Mouse (Mus musculus) liver, embryonic 15.5 days (tissue): ENCODE data around the gene Samd4. TPM values are rescaled to one million over a fixed set of nuclear protein-coding genes. Genes with fewer than 3 reads are reported as not detected.

Experiments used
- ATAC-seq: fragments of 200-750 bp; cut with Nextera tagmentation; 2 replicates; pipeline ENCODE4 v1.8.0; 2017; ENCODE audit warnings: moderate number of reproducible peaks, mild to moderate bottlenecking, moderate library complexity; ENCODE audit not compliant: insufficient read depth
- H3K27ac ChIP-seq: fragments of 300-500 bp; sonication (generic); replicated peaks from 2 replicates; pipeline ENCODE4 v1.5.1; 2015; ENCODE audit warnings: mild to moderate bottlenecking, inconsistent platforms
- H3K27me3 ChIP-seq: fragments of 300-500 bp; sonication (generic); 2 replicates; pipeline ENCODE4 v1.6.1; 2015; ENCODE audit warnings: mild to moderate bottlenecking, inconsistent platforms
- H3K36me3 ChIP-seq: fragments of 300-500 bp; sonication (generic); replicated peaks from 2 replicates; pipeline ENCODE4 v1.6.1; 2015; ENCODE audit warnings: moderate library complexity, mild to moderate bottlenecking, inconsistent platforms
- H3K4me1 ChIP-seq: fragments of 300-500 bp; sonication (generic); replicated peaks from 2 replicates; pipeline ENCODE4 v1.6.1; 2015; ENCODE audit warnings: inconsistent platforms
- H3K4me2 ChIP-seq: fragments of 300-500 bp; sonication (generic); 2 replicates; pipeline ENCODE4 v1.6.1; 2015; ENCODE audit warnings: moderate library complexity, mild to moderate bottlenecking, inconsistent platforms
- H3K4me3 ChIP-seq: fragments of 300-500 bp; sonication (generic); replicated peaks from 2 replicates; pipeline ENCODE4 v1.5.1; 2015; ENCODE audit warnings: mild to moderate bottlenecking, inconsistent platforms
- H3K9ac ChIP-seq: fragments of 300-500 bp; sonication (generic); 2 replicates; pipeline ENCODE4 v1.6.1; 2015; ENCODE audit warnings: moderate library complexity, mild to moderate bottlenecking, inconsistent platforms
- H3K9me3 ChIP-seq: fragments of 300-500 bp; sonication (generic); replicated peaks from 2 replicates; pipeline ENCODE4 v1.6.1; 2016; ENCODE audit warnings: inconsistent platforms
- WGBS: fragments of 180-500 bp; shearing (Covaris S2); methylation state at CpG from one replicate; pipeline ENCODE4 v1.1.7; 2015; ENCODE audit warnings: mixed read lengths; ENCODE audit not compliant: insufficient replicate concordance; 5-methylcytosine and 5-hydroxymethylcytosine counted together
- polyA plus RNA-seq: library from polyadenylated mRNA; unstranded; fragments of >200 nt; fragmentation: Nextera tagmentation; extraction: Ambion mirVana; gene quantifications from 2 replicates; pipeline ENCODE4 v1.2.1, GENCODE M21; 2015

The Samd4 gene
- polyA plus RNA-seq, 1 experiment from 2014 or later, result 0.59 TPM

- Histone ChIP-seq H3K4me2 (no peak overlapping the region), H3K27ac (no peak overlapping the region), H3K27me3 (no peaks in the 10 kb centered on the region), H3K4me1 (no peaks in the 10 kb centered on the region), H3K36me3 (no peaks in the 10 kb centered on the region), H3K4me3 (no peak overlapping the region), H3K9me3 (no peaks in the 10 kb centered on the region), H3K9ac (no peak overlapping the region)
- WGBS, result 61% methylated on average over 5 of the region's 5 CpGs
- no peak for ATAC-seq
Observed at GRCm38 (mm10) chr14:47033423-47033822, 150.8 kb downstream of the Samd4 start.

GRCm38 (mm10) chr14:47041699-47042098, 159.0 kb downstream of the Samd4 start:
- H3K27me3 ChIP-seq, result no peaks in the 10 kb centered on the region

GRCm38 (mm10) chr14:47049051-47049450, 166.4 kb downstream of the Samd4 start:
- Histone ChIP-seq H3K9ac (no peak overlapping the region), H3K27ac (no peak overlapping the region), H3K4me2 (no peak overlapping the region), H3K4me3 (no peak overlapping the region), H3K9me3 (no peaks in the 10 kb centered on the region), H3K27me3 (no peaks in the 10 kb centered on the region), H3K36me3 (no peaks in the 10 kb centered on the region), H3K4me1 (no peaks in the 10 kb centered on the region)
- WGBS, result 69% methylated on average over 6 of the region's 6 CpGs
- ATAC-seq, result no peak

More at GRCm38 (mm10) chr14:47041699-47042098, 159.0 kb downstream of the Samd4 start:
- Histone ChIP-seq H3K4me3 (no peak overlapping the region), H3K9me3 (no peaks in the 10 kb centered on the region), H3K27ac (no peak overlapping the region), H3K36me3 (no peaks in the 10 kb centered on the region), H3K4me2 (no peak overlapping the region), H3K4me1 (no peaks in the 10 kb centered on the region), H3K9ac (no peak overlapping the region)
- no peak for ATAC-seq
- 71% methylated on average over 3 of the region's 3 CpGs for WGBS

GRCm38 (mm10) chr14:47051743-47052610, 169.3 kb downstream of the Samd4 start:
- Histone ChIP-seq H3K4me3 (no peak overlapping the region), H3K9ac (no peak overlapping the region), H3K4me1 (no peaks in the 10 kb centered on the region), H3K9me3 (no peaks in the 10 kb centered on the region), H3K36me3 (no peaks in the 10 kb centered on the region), H3K27me3 (no peaks in the 10 kb centered on the region), H3K4me2 (no peak overlapping the region), H3K27ac (no peak overlapping the region)
- ATAC-seq, result no peak
- 64% methylated on average over 5 of the region's 5 CpGs for WGBS

GRCm38 (mm10) chr14:47053101-47053500, 170.4 kb downstream of the Samd4 start:
- no peak overlapping the region for H3K9ac ChIP-seq
- no peaks in the 10 kb centered on the region for H3K36me3 ChIP-seq
- no peak overlapping the region for H3K27ac ChIP-seq
- H3K4me2 ChIP-seq, result no peak overlapping the region
- H3K27me3 ChIP-seq, result no peaks in the 10 kb centered on the region
- WGBS, result 56% methylated on average over 1 of the region's 1 CpGs
- no peak for ATAC-seq
- peaks cover 3% of the 10 kb centered on the region; the same call in 1 of the 2 replicates for H3K4me1 ChIP-seq
- no peaks in the 10 kb centered on the region for H3K9me3 ChIP-seq
- no peak overlapping the region for H3K4me3 ChIP-seq

GRCm38 (mm10) chr14:47053824-47054223, 171.2 kb downstream of the Samd4 start:
- H3K4me3 ChIP-seq, result no peak overlapping the region
- no peaks in the 10 kb centered on the region for H3K36me3 ChIP-seq
- no peaks in the 10 kb centered on the region for H3K27me3 ChIP-seq
- no peaks in the 10 kb centered on the region for H3K9me3 ChIP-seq
- no peak overlapping the region for H3K9ac ChIP-seq
- peaks cover 3% of the 10 kb centered on the region; the same call in 1 of the 2 replicates for H3K4me1 ChIP-seq
- WGBS, result 62% methylated on average over 5 of the region's 5 CpGs
- H3K4me2 ChIP-seq, result no peak overlapping the region
- H3K27ac ChIP-seq, result no peak overlapping the region
- ATAC-seq, result no peak

GRCm38 (mm10) chr14:47058969-47059368, 176.3 kb downstream of the Samd4 start:
- Histone ChIP-seq H3K27me3 (no peaks in the 10 kb centered on the region; the same call in 1 of the 2 replicates), H3K9me3 (no peaks in the 10 kb centered on the region), H3K4me1 (peaks cover 3% of the 10 kb centered on the region; the same call in 1 of the 2 replicates), H3K9ac (no peak overlapping the region), H3K4me2 (no peak overlapping the region), H3K27ac (no peak overlapping the region), H3K36me3 (no peaks in the 10 kb centered on the region), H3K4me3 (no peak overlapping the region)
- WGBS, result 70% methylated on average over 2 of the region's 2 CpGs
- ATAC-seq, result no peak

- Histone ChIP-seq H3K9ac (no peak overlapping the region), H3K27ac (no peak overlapping the region), H3K36me3 (no peaks in the 10 kb centered on the region), H3K4me3 (no peak overlapping the region), H3K27me3 (no peaks in the 10 kb centered on the region; the same call in 1 of the 2 replicates), H3K9me3 (no peaks in the 10 kb centered on the region), H3K4me1 (no peaks in the 10 kb centered on the region), H3K4me2 (no peak overlapping the region)
- no peak for ATAC-seq
- 17% methylated on average over 5 of the region's 5 CpGs for WGBS
Observed at GRCm38 (mm10) chr14:47065067-47065466, 182.4 kb downstream of the Samd4 start.

GRCm38 (mm10) chr14:47066901-47067300, 184.2 kb downstream of the Samd4 start:
- no peak for ATAC-seq
- no peak overlapping the region for H3K4me2 ChIP-seq
- H3K4me3 ChIP-seq, result no peak overlapping the region
- 35% methylated on average over 5 of the region's 5 CpGs for WGBS
- H3K9me3 ChIP-seq, result no peaks in the 10 kb centered on the region
- no peak overlapping the region for H3K9ac ChIP-seq
- no peaks in the 10 kb centered on the region for H3K27me3 ChIP-seq
- no peaks in the 10 kb centered on the region for H3K36me3 ChIP-seq
- no peak overlapping the region for H3K27ac ChIP-seq
- H3K4me1 ChIP-seq, result no peaks in the 10 kb centered on the region

- H3K4me3 ChIP-seq, result no peak overlapping the region
- no peak overlapping the region for H3K4me2 ChIP-seq
- ATAC-seq, result no peak
- no peak overlapping the region for H3K9ac ChIP-seq
- H3K9me3 ChIP-seq, result no peaks in the 10 kb centered on the region
- H3K27me3 ChIP-seq, result 0 out of 2 replicates have a peak, but pooled peaks cover 5% of the 10 kb centered on the region
- H3K27ac ChIP-seq, result no peak overlapping the region
- no peaks in the 10 kb centered on the region for H3K36me3 ChIP-seq
- H3K4me1 ChIP-seq, result no peaks in the 10 kb centered on the region
- WGBS, result 64% methylated on average over 18 of the region's 18 CpGs
Observed at GRCm38 (mm10) chr14:47074045-47074666, 191.5 kb downstream of the Samd4 start.

GRCm38 (mm10) chr14:47075010-47075677, 192.5 kb downstream of the Samd4 start:
- H3K27me3 ChIP-seq, result 0 out of 2 replicates have a peak, but pooled peaks cover 5% of the 10 kb centered on the region
- no peak overlapping the region for H3K4me2 ChIP-seq
- no peak for ATAC-seq
- H3K4me1 ChIP-seq, result no peaks in the 10 kb centered on the region
- no peak overlapping the region for H3K4me3 ChIP-seq
- no peak overlapping the region for H3K27ac ChIP-seq
- H3K9ac ChIP-seq, result no peak overlapping the region
- no peaks in the 10 kb centered on the region for H3K9me3 ChIP-seq
- no peaks in the 10 kb centered on the region for H3K36me3 ChIP-seq
- 68% methylated on average over 14 of the region's 14 CpGs for WGBS
